Mouse (Mus musculus) midbrain, embryonic 15.5 days (tissue): ENCODE results near the gene Nefh. TPM values are rescaled to one million over a fixed set of nuclear protein-coding genes. Genes with fewer than 3 reads are reported as not detected.

Source experiments
- ATAC-seq: fragments of 200-750 bp; cut with Nextera tagmentation; replicated peaks from 2 replicates; pipeline ENCODE4 v1.8.0; 2017; ENCODE audit warnings: moderate TSS enrichment
- H3K27ac ChIP-seq: fragments of 300-500 bp; sonication (generic); 2 replicates; pipeline ENCODE4 v1.5.1; 2015; ENCODE audit warnings: mild to moderate bottlenecking, inconsistent platforms
- H3K27me3 ChIP-seq: fragments of 300-500 bp; sonication (generic); replicated peaks from 2 replicates; pipeline ENCODE4 v1.6.1; 2015; ENCODE audit warnings: inconsistent platforms
- H3K36me3 ChIP-seq: fragments of 300-500 bp; sonication (generic); replicated peaks from 2 replicates; pipeline ENCODE4 v1.6.1; 2015; ENCODE audit warnings: inconsistent platforms
- H3K4me1 ChIP-seq: fragments of 300-500 bp; sonication (generic); 2 replicates; pipeline ENCODE4 v1.6.1; 2015; ENCODE audit warnings: inconsistent platforms
- H3K4me2 ChIP-seq: fragments of 300-500 bp; sonication (generic); 2 replicates; pipeline ENCODE4 v1.6.1; 2015; ENCODE audit warnings: inconsistent platforms, mild to moderate bottlenecking, moderate library complexity
- H3K4me3 ChIP-seq: fragments of 300-500 bp; sonication (generic); 2 replicates; pipeline ENCODE4 v1.5.1; 2015; ENCODE audit warnings: mild to moderate bottlenecking, inconsistent platforms
- H3K9ac ChIP-seq: fragments of 300-500 bp; sonication (generic); 2 replicates; pipeline ENCODE4 v1.6.1; 2015; ENCODE audit warnings: mild to moderate bottlenecking, inconsistent platforms
- H3K9me3 ChIP-seq: fragments of 300-500 bp; sonication (generic); 2 replicates; pipeline ENCODE4 v1.6.1; 2016; ENCODE audit warnings: inconsistent platforms
- WGBS: fragments of 180-500 bp; shearing (Covaris S2); methylation state at CpG from one replicate; pipeline ENCODE4 v1.1.7; 2015; ENCODE audit warnings: mixed read lengths; 5-methylcytosine and 5-hydroxymethylcytosine counted together
- polyA plus RNA-seq: library from polyadenylated mRNA; unstranded; fragments of >200 nt; fragmentation: Nextera tagmentation; extraction: Ambion mirVana; gene quantifications from 2 replicates; pipeline ENCODE4 v1.2.1, GENCODE M21; 2015

The Nefh gene
- polyA plus RNA-seq, 1 experiment from 2014 or later: 3.6 TPM

- no peak overlapping the region for H3K4me3 ChIP-seq
- no peaks in the 10 kb centered on the region for H3K27me3 ChIP-seq
- ATAC-seq: 0 out of 2 replicates have a peak, but pooled peaks have one; percentile 29
- H3K36me3 ChIP-seq: no peaks in the 10 kb centered on the region
- H3K4me2 ChIP-seq: no peak overlapping the region
- H3K9ac ChIP-seq: no peak overlapping the region
- H3K27ac ChIP-seq: no peak overlapping the region
- 81% methylated on average over 11 of the region's 11 CpGs for WGBS
- no peaks in the 10 kb centered on the region for H3K4me1 ChIP-seq
- H3K9me3 ChIP-seq: no peaks in the 10 kb centered on the region
Observed at GRCm38 (mm10) chr11:4974376-4975122, 26.7 kb upstream of the Nefh start.

DNA sequence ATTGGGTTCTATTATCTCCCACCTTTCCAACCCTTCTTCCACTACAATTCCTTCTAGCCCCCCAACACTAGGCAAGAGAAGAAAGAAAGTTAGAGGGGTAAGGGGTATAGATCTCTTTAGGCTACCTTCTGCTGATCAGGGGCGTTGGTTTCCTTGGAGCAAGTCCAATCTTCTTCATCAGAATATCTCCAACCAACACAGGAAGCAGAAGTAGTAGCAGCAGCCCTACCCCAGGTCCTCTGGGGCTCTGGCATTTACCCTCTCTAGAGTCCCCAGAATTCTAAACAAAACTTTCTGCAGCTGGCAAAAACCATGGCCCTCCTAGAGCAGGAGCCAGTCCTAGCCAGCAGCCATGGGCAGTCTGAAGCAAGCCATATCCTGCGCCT, 26.0 kb upstream of the Nefh start:
- no peak for ATAC-seq
- WGBS: 94% methylated on average over 2 of the region's 2 CpGs
- Histone ChIP-seq H3K9me3 (no peaks in the 10 kb centered on the region), H3K27me3 (no peaks in the 10 kb centered on the region), H3K27ac (no peak overlapping the region), H3K4me3 (no peak overlapping the region), H3K4me1 (no peaks in the 10 kb centered on the region), H3K4me2 (no peak overlapping the region), H3K9ac (no peak overlapping the region), H3K36me3 (no peaks in the 10 kb centered on the region)

- no peak; the same call in 1 of the 2 replicates for ATAC-seq
- WGBS: 57% methylated on average over 13 of the region's 13 CpGs
- Histone ChIP-seq H3K4me2 (no peak overlapping the region), H3K36me3 (no peaks in the 10 kb centered on the region), H3K9ac (no peak overlapping the region), H3K9me3 (no peaks in the 10 kb centered on the region), H3K27ac (no peak overlapping the region), H3K4me1 (no peaks in the 10 kb centered on the region), H3K27me3 (no peaks in the 10 kb centered on the region), H3K4me3 (no peak overlapping the region)
Observed at GRCm38 (mm10) chr11:4972967-4973870, 25.4 kb upstream of the Nefh start.

GRCm38 (mm10) chr11:4968376-4968775, 20.5 kb upstream of the Nefh start:
- Histone ChIP-seq H3K27me3 (no peaks in the 10 kb centered on the region), H3K4me2 (no peak overlapping the region), H3K36me3 (no peaks in the 10 kb centered on the region), H3K27ac (no peak overlapping the region), H3K4me1 (no peaks in the 10 kb centered on the region), H3K9ac (no peak overlapping the region), H3K4me3 (no peak overlapping the region), H3K9me3 (no peaks in the 10 kb centered on the region)
- ATAC-seq: no peak
- 82% methylated on average over 10 of the region's 10 CpGs for WGBS

- Histone ChIP-seq H3K36me3 (no peaks in the 10 kb centered on the region), H3K27ac (no peak overlapping the region), H3K4me1 (peaks cover 3% of the 10 kb centered on the region; the same call in 1 of the 2 replicates), H3K4me2 (no peak overlapping the region), H3K9me3 (no peaks in the 10 kb centered on the region), H3K9ac (no peak overlapping the region), H3K4me3 (no peak overlapping the region), H3K27me3 (no peaks in the 10 kb centered on the region)
- ATAC-seq: no peak
- WGBS: 42% methylated on average over 2 of the region's 2 CpGs
Observed at GRCm38 (mm10) chr11:4967549-4967948, 19.7 kb upstream of the Nefh start.

- 62% methylated on average over 5 of the region's 5 CpGs for WGBS
- Histone ChIP-seq H3K9me3 (no peaks in the 10 kb centered on the region), H3K9ac (no peak overlapping the region), H3K27me3 (no peaks in the 10 kb centered on the region), H3K27ac (no peak overlapping the region), H3K36me3 (no peaks in the 10 kb centered on the region), H3K4me3 (no peak overlapping the region), H3K4me2 (no peak overlapping the region), H3K4me1 (peaks cover 3% of the 10 kb centered on the region; the same call in 1 of the 2 replicates)
- no peak for ATAC-seq
Observed at GRCm38 (mm10) chr11:4966888-4967287, 19.0 kb upstream of the Nefh start.

- WGBS: 35% methylated on average over 2 of the region's 2 CpGs
- no peak overlapping the region for H3K4me3 ChIP-seq
- no peak overlapping the region for H3K27ac ChIP-seq
- H3K4me1 ChIP-seq: peaks cover 3% of the 10 kb centered on the region; the same call in 1 of the 2 replicates
- H3K27me3 ChIP-seq: no peaks in the 10 kb centered on the region
- ATAC-seq: no peak
- H3K9me3 ChIP-seq: no peaks in the 10 kb centered on the region
- no peak overlapping the region for H3K9ac ChIP-seq
- H3K4me2 ChIP-seq: no peak overlapping the region
- no peaks in the 10 kb centered on the region for H3K36me3 ChIP-seq
Observed at GRCm38 (mm10) chr11:4966325-4966724, 18.5 kb upstream of the Nefh start.

DNA sequence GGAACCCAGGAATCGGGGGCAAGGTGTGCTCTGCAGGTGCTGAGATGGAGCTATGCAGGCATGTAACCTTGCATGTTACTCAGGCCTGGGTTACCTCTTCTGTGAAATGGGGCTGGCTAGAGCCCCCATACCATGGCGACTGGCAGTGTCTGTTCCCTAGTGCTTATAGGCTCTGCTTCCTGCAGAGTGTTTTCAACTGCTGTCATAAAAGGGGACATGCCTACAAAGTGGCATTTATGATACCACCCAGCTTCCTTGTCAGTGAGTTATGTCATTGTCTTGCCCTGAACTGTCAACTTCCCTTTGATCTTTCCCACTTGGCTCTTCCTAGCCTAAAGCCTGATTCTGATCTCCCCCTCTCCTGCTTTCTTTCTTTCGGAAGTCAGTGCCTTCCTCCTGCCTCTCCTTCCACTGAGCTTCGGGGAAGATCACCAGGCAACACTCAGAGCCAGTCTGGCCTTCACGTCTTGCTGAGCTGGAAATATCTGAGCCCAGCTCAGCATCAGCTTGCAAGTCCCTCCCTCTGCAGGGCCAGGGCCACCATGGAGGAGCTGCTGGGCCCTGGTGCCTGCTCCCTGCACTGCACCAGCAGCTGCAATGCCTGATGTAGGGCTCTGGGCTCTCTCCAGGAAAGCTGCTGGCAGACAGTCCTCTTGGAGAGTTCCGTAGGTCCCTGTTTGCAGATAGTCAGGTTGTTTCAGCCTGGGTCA, 15.4 kb upstream of the Nefh start:
- Histone ChIP-seq H3K4me1 (peaks cover 3% of the 10 kb centered on the region; the same call in 1 of the 2 replicates), H3K27me3 (no peaks in the 10 kb centered on the region), H3K9me3 (no peaks in the 10 kb centered on the region), H3K36me3 (no peaks in the 10 kb centered on the region), H3K27ac (no peak overlapping the region), H3K4me3 (no peak overlapping the region), H3K4me2 (no peak overlapping the region), H3K9ac (no peak overlapping the region)
- no peak for ATAC-seq
- 54% methylated on average over 6 of the region's 6 CpGs for WGBS

- no peaks in the 10 kb centered on the region for H3K36me3 ChIP-seq
- H3K9ac ChIP-seq: no peak overlapping the region
- peaks cover 23% of the 10 kb centered on the region for H3K4me1 ChIP-seq
- H3K9me3 ChIP-seq: no peaks in the 10 kb centered on the region
- ATAC-seq: no peak
- WGBS: 2% methylated on average over 8 of the region's 8 CpGs
- peaks cover 44% of the 10 kb centered on the region for H3K27me3 ChIP-seq
- H3K4me3 ChIP-seq: no peak overlapping the region
- H3K27ac ChIP-seq: no peak overlapping the region
- 0 out of 2 replicates have a peak overlapping the region, but pooled peaks have one; percentile 2 for H3K4me2 ChIP-seq
Observed at GRCm38 (mm10) chr11:4953918-4954317, 6.1 kb upstream of the Nefh start.

- H3K27ac ChIP-seq: no peak overlapping the region
- H3K27me3 ChIP-seq: peaks cover 48% of the 10 kb centered on the region
- H3K4me1 ChIP-seq: peaks cover 28% of the 10 kb centered on the region
- H3K9ac ChIP-seq: no peak overlapping the region
- no peak for ATAC-seq
- no peaks in the 10 kb centered on the region for H3K9me3 ChIP-seq
- no peaks in the 10 kb centered on the region for H3K36me3 ChIP-seq
- no peak overlapping the region for H3K4me2 ChIP-seq
- no peak overlapping the region for H3K4me3 ChIP-seq
- 1% methylated on average over 5 of the region's 6 CpGs for WGBS
Observed at GRCm38 (mm10) chr11:4953401-4953800, 5.5 kb upstream of the Nefh start.

GRCm38 (mm10) chr11:4949256-4950044, 1.6 kb upstream of the Nefh start:
- Histone ChIP-seq H3K27me3 (peaks cover 73% of the 10 kb centered on the region), H3K4me1 (peaks cover 40% of the 10 kb centered on the region), H3K36me3 (no peaks in the 10 kb centered on the region), H3K4me3 (peak overlapping the region; percentile 71), H3K9ac (peak overlapping the region; percentile 19; the same call in 1 of the 2 replicates), H3K27ac (no peak overlapping the region), H3K9me3 (no peaks in the 10 kb centered on the region), H3K4me2 (peak overlapping the region; percentile 91)
- 5% methylated on average over 23 of the region's 23 CpGs for WGBS
- ATAC-seq: no peak
